Mouse (Mus musculus): ENCODE results near the gene Gpat2. TPM values are rescaled to one million over a fixed set of nuclear protein-coding genes. Genes with fewer than 3 reads are reported as not detected.

Gene Gpat2
- polyA plus RNA-seq, 1 experiment from 2014 or later = 0.14 TPM

- 27% methylated on average over 7 of the region's 7 CpGs for WGBS
- Histone ChIP-seq H3K9ac (no peak overlapping the region), H3K4me1 (peaks cover 3% of the 10 kb centered on the region; the same call in 1 of the 2 replicates), H3K9me3 (no peaks in the 10 kb centered on the region), H3K4me3 (no peak overlapping the region), H3K36me3 (no peaks in the 10 kb centered on the region), H3K4me2 (replicated peaks) (no peak overlapping the region), H3K27me3 (peaks cover 31% of the 10 kb centered on the region), H3K27ac (no peak overlapping the region)
- no peak for ATAC-seq (ENCODE audit: low FRiP score, low read depth)
These were observed 24.7 kb downstream of the Gpat2 start for GRCm38 (mm10) chr2:127449691-127450090.

GRCm38 (mm10) chr2:127451748-127452147 lies 26.7 kb downstream of the Gpat2 start:
- H3K4me1 ChIP-seq = peaks cover 3% of the 10 kb centered on the region; the same call in 1 of the 2 replicates
- H3K27me3 ChIP-seq = peaks cover 28% of the 10 kb centered on the region
- WGBS = 24% methylated on average over 6 of the region's 6 CpGs
- no peak overlapping the region for H3K27ac ChIP-seq
- H3K9me3 ChIP-seq = no peaks in the 10 kb centered on the region
- H3K4me2 ChIP-seq (replicated peaks) = no peak overlapping the region
- H3K9ac ChIP-seq = no peak overlapping the region
- H3K4me3 ChIP-seq = no peak overlapping the region
- no peak for ATAC-seq (ENCODE audit: low FRiP score, low read depth)
- H3K36me3 ChIP-seq = no peaks in the 10 kb centered on the region

DNA sequence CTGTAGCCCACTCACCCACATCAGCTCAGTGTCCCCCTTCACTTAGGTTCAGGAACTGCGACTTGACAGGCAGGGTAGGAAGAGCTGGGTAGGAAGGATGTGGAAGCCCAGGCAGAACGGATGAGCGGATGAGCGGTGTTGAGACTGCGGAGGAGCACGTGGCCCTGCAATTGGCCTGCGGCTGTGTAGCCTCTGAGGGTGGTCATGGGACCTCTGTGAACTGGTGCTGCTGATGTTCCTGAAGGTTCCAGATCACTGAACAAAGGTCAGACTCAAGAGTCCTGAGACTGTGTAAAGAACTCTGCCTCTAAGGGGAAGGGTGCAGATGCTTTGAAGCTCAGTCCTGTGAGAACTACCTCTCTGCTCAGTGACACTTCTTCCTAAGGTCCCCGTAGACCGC lies 28.1 kb downstream of the Gpat2 start:
- Histone ChIP-seq H3K4me1 (peaks cover 3% of the 10 kb centered on the region; the same call in 1 of the 2 replicates), H3K36me3 (no peaks in the 10 kb centered on the region), H3K9me3 (no peaks in the 10 kb centered on the region), H3K9ac (no peak overlapping the region), H3K4me3 (no peak overlapping the region), H3K27me3 (peaks cover 28% of the 10 kb centered on the region), H3K27ac (no peak overlapping the region), H3K4me2 (replicated peaks) (no peak overlapping the region)
- 81% methylated on average over 9 of the region's 9 CpGs for WGBS
- ATAC-seq (ENCODE audit: low FRiP score, low read depth) = no peak

DNA sequence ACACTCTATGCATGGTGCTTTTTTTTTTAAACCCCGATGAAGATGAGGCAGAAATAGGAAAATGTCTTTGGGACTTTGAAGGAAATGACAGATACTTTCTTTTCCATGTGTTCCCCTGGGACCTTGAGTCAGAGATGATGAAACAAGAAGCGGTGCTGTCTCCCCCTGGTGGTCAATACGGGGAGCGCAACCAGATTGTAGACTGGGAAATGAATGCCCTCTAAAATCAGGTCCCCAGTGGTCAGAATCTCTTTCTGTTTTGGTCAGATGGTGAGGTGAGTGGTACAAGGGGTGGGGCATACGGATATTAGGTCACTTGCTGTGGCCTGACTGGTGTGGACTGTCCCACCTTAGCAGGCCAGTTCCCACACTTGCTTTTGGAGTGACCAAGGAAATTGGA lies 28.8 kb downstream of the Gpat2 start:
- Histone ChIP-seq H3K4me3 (no peak overlapping the region), H3K27me3 (peaks cover 28% of the 10 kb centered on the region), H3K4me1 (peaks cover 3% of the 10 kb centered on the region; the same call in 1 of the 2 replicates), H3K9ac (no peak overlapping the region), H3K9me3 (no peaks in the 10 kb centered on the region), H3K4me2 (replicated peaks) (no peak overlapping the region), H3K27ac (no peak overlapping the region), H3K36me3 (no peaks in the 10 kb centered on the region)
- 6% methylated on average over 5 of the region's 5 CpGs for WGBS
- no peak for ATAC-seq (ENCODE audit: low FRiP score, low read depth)

- WGBS = 86% methylated on average over 2 of the region's 2 CpGs
- Histone ChIP-seq H3K27me3 (peaks cover 2% of the 10 kb centered on the region; the same call in 1 of the 2 replicates), H3K9me3 (no peaks in the 10 kb centered on the region), H3K9ac (no peak overlapping the region), H3K36me3 (no peaks in the 10 kb centered on the region), H3K4me3 (no peak overlapping the region), H3K27ac (no peak overlapping the region), H3K4me1 (no peaks in the 10 kb centered on the region), H3K4me2 (replicated peaks) (no peak overlapping the region)
- ATAC-seq (ENCODE audit: low FRiP score, low read depth) = no peak
These were observed 34.3 kb downstream of the Gpat2 start for GRCm38 (mm10) chr2:127459341-127459740.

- no peaks in the 10 kb centered on the region for H3K9me3 ChIP-seq
- ATAC-seq (ENCODE audit: low FRiP score, low read depth) = no peak
- H3K36me3 ChIP-seq = no peaks in the 10 kb centered on the region
- WGBS = 48% methylated on average over 9 of the region's 9 CpGs
- no peaks in the 10 kb centered on the region for H3K4me1 ChIP-seq
- H3K4me3 ChIP-seq = no peak overlapping the region
- 0 out of 2 replicates have a peak, but pooled peaks cover 2% of the 10 kb centered on the region for H3K27me3 ChIP-seq
- no peak overlapping the region for H3K9ac ChIP-seq
- no peak overlapping the region for H3K4me2 ChIP-seq (replicated peaks)
- no peak overlapping the region for H3K27ac ChIP-seq
These were observed 36.4 kb downstream of the Gpat2 start for GRCm38 (mm10) chr2:127461351-127461750.

DNA sequence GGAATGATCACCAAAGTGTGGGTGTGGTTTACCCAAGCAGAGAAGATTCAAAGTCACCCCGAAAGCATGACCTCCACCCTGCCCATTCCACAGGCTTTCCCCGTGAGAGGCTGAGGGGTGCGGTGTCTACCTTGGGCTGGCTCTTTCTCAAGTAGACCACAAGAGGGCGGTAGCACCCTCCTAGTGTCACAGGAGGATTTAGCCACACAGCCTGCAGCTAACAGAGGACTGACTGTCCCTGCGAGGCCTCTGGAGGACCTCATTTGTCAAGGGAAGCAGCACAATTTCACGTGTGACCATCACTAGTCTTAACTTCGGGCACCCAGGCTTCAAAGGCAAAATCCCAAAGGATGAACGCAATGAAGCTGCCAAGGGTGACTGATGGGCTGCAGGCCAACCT lies 37.3 kb downstream of the Gpat2 start:
- no peak for ATAC-seq (ENCODE audit: low FRiP score, low read depth)
- no peak overlapping the region for H3K4me2 ChIP-seq (replicated peaks)
- H3K4me1 ChIP-seq = no peaks in the 10 kb centered on the region
- no peak overlapping the region for H3K27ac ChIP-seq
- H3K27me3 ChIP-seq = 0 out of 2 replicates have a peak, but pooled peaks cover 2% of the 10 kb centered on the region
- 8% methylated on average over 8 of the region's 8 CpGs for WGBS
- H3K9me3 ChIP-seq = no peaks in the 10 kb centered on the region
- no peak overlapping the region for H3K4me3 ChIP-seq
- H3K36me3 ChIP-seq = no peaks in the 10 kb centered on the region
- no peak overlapping the region for H3K9ac ChIP-seq

DNA sequence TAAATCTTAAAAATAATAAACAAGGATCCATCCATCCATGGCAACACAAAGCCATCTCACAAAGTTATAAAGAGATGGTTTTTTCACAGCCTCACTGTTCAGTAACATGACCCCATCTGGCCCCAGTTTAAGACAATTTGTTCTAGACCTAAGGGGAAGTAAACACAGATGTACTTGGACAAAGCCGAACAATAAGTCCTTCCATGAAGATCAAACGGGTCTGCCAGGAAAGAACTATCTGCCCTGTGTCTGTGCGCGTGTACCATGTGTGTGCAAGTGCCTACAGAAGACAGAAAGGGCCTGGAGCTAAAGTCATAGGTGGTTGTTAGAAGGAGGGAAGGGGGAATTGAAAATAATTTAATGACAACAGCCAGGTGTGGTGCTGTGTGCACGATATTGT lies 45.2 kb downstream of the Gpat2 start:
- no peak for ATAC-seq (ENCODE audit: low FRiP score, low read depth)
- Histone ChIP-seq H3K4me2 (replicated peaks) (no peak overlapping the region), H3K9me3 (no peaks in the 10 kb centered on the region), H3K27ac (no peak overlapping the region), H3K4me3 (no peak overlapping the region), H3K27me3 (no peaks in the 10 kb centered on the region), H3K4me1 (no peaks in the 10 kb centered on the region), H3K9ac (no peak overlapping the region), H3K36me3 (no peaks in the 10 kb centered on the region)
- 79% methylated on average over 5 of the region's 5 CpGs for WGBS

DNA sequence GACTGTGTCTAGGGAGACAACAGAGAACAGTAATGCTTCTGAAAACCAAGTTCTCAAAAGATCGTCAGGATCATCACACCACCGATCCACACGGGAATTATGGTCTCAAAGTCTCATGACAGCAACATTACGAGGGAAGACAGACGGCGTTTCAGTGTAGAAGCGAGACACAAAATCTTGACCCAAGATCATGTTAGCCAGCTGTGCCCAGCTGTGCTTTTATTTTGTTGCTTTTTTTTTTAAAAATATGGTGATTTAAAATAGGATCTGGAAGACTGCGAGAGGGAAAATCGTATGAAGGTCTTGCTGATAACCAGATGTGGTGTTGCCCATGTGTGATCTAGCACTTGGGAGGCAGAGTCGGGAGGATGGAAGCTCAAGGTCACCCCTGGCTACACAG lies 45.7 kb downstream of the Gpat2 start:
- H3K4me2 ChIP-seq (replicated peaks) = no peak overlapping the region
- WGBS = 87% methylated on average over 10 of the region's 10 CpGs
- H3K36me3 ChIP-seq = no peaks in the 10 kb centered on the region
- H3K27me3 ChIP-seq = no peaks in the 10 kb centered on the region
- no peak overlapping the region for H3K9ac ChIP-seq
- no peaks in the 10 kb centered on the region for H3K4me1 ChIP-seq
- no peak overlapping the region for H3K27ac ChIP-seq
- no peaks in the 10 kb centered on the region for H3K9me3 ChIP-seq
- H3K4me3 ChIP-seq = no peak overlapping the region
- ATAC-seq (ENCODE audit: low FRiP score, low read depth) = no peak

- 87% methylated on average over 8 of the region's 8 CpGs for WGBS
These were observed 46.3 kb downstream of the Gpat2 start for GRCm38 (mm10) chr2:127471281-127471680.

DNA sequence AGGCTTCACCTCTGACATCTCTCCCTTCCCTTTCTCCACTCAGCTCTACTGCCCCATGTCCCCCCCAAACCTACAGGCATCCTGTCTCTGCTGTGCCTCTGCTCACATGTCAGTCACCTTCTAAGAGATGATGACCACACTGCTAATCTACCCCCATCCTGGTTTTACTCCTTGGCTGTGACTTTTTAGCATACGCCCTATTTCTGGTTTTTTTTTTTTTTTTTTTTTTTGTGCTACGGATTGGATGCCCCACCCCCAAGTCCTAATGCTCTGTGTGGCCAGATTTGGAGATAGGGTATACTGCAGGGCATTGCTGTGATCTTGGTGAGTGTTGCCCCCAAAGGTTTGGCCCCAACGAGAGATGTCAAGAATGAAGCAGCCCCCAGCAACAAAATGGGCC lies 47.3 kb downstream of the Gpat2 start:
- Histone ChIP-seq H3K4me2 (replicated peaks) (no peak overlapping the region), H3K9me3 (no peaks in the 10 kb centered on the region), H3K4me3 (no peak overlapping the region), H3K27ac (no peak overlapping the region), H3K9ac (no peak overlapping the region), H3K27me3 (no peaks in the 10 kb centered on the region; the same call in 1 of the 2 replicates), H3K36me3 (no peaks in the 10 kb centered on the region), H3K4me1 (no peaks in the 10 kb centered on the region)
- 66% methylated on average over 3 of the region's 3 CpGs for WGBS
- ATAC-seq (ENCODE audit: low FRiP score, low read depth) = no peak

More at GRCm38 (mm10) chr2:127471281-127471680, 46.3 kb downstream of the Gpat2 start:
- no peaks in the 10 kb centered on the region for H3K4me1 ChIP-seq
- no peak overlapping the region for H3K4me3 ChIP-seq
- H3K27me3 ChIP-seq = no peaks in the 10 kb centered on the region; the same call in 1 of the 2 replicates
- H3K4me2 ChIP-seq (replicated peaks) = no peak overlapping the region
- H3K36me3 ChIP-seq = no peaks in the 10 kb centered on the region
- no peak for ATAC-seq (ENCODE audit: low FRiP score, low read depth)
- H3K9ac ChIP-seq = no peak overlapping the region
- H3K27ac ChIP-seq = no peak overlapping the region
- no peaks in the 10 kb centered on the region for H3K9me3 ChIP-seq

GRCm38 (mm10) chr2:127479210-127479609 lies 54.2 kb downstream of the Gpat2 start:
- no peaks in the 10 kb centered on the region for H3K36me3 ChIP-seq
- H3K9me3 ChIP-seq = no peaks in the 10 kb centered on the region
- no peak overlapping the region for H3K4me2 ChIP-seq (replicated peaks)
- 63% methylated on average over 4 of the region's 4 CpGs for WGBS
- peaks cover 26% of the 10 kb centered on the region for H3K4me1 ChIP-seq
- peaks cover 58% of the 10 kb centered on the region for H3K27me3 ChIP-seq
- H3K27ac ChIP-seq = no peak overlapping the region
- H3K9ac ChIP-seq = 0 out of 2 replicates have a peak overlapping the region, but pooled peaks have one; percentile 25
- H3K4me3 ChIP-seq = no peak overlapping the region
- no peak for ATAC-seq (ENCODE audit: low FRiP score, low read depth)

DNA sequence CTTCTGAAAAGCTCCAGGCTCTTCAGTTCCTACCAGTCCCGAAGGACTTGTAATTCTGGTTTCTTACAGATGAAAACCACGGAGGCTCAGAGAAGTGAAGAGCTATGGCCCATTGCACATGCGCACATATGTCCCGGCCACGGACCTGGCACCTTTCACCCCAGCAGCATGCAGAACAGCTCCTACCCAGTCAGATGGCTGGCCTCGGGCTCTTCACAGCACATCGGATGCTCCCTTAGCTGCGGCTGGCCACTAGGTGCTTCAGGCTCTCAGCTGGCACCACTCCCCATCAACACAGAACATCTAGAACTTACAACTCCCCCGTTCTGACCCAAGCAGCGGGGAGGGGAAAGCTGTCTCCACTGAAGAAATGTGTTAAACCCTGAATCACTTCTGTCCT lies 54.8 kb downstream of the Gpat2 start:
- Histone ChIP-seq H3K27me3 (peaks cover 64% of the 10 kb centered on the region), H3K4me2 (replicated peaks) (no peak overlapping the region), H3K4me1 (peaks cover 31% of the 10 kb centered on the region), H3K9ac (no peak overlapping the region), H3K4me3 (no peak overlapping the region), H3K36me3 (no peaks in the 10 kb centered on the region), H3K9me3 (no peaks in the 10 kb centered on the region), H3K27ac (no peak overlapping the region)
- WGBS = 61% methylated on average over 10 of the region's 10 CpGs
- no peak for ATAC-seq (ENCODE audit: low FRiP score, low read depth)
